Mouse (Mus musculus) spleen, adult 2 months (tissue): ENCODE data around the gene Arnt2.

Experiments
- CTCF ChIP-seq: fragments of 200-500 bp; IDR thresholded peaks from 2 replicates; pipeline ENCODE4 v1.5.1; 2011; ENCODE audit warnings: mild to moderate bottlenecking, inconsistent platforms; ENCODE audit not compliant: insufficient read depth, insufficient read length, insufficient replicate concordance; ENCODE audit errors: extremely low read depth
- POLR2A ChIP-seq: fragments of 200-500 bp; IDR thresholded peaks from 2 replicates; pipeline ENCODE4 v1.6.1; 2011; ENCODE audit warnings: low read depth, low read length, inconsistent platforms

GRCm38 (mm10) chr7:84451681-84452080 lies 41.7 kb upstream of the Arnt2 start:
- TF ChIP-seq POLR2A (no peak), CTCF (no peak)
